Mouse (Mus musculus): ENCODE results near the gene Nebl.

The Nebl gene

DNA sequence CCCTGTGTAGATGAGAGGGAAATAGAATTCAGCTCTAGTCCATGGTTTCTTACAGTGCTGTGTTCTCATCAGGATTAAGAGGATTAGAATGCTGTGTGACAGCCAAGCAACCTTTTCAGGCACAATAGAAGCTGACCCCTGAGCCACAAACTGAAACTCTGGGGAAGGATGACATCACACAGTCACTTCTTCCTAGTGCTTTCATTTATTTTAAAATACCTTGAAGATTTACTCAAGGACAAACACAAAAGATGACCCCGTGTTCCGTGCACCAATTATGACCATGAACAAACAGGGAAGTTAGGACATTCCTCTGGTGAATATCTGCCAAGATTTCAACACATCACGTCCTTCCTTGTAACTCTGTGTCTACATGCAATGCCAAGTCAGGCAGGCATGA is 121.0 kb downstream of the Nebl start:
- DNase-seq = no peak

GRCm38 (mm10) chr2:17603573-17603972 is 127.7 kb downstream of the Nebl start:
- DNase-seq = no peak

DNA sequence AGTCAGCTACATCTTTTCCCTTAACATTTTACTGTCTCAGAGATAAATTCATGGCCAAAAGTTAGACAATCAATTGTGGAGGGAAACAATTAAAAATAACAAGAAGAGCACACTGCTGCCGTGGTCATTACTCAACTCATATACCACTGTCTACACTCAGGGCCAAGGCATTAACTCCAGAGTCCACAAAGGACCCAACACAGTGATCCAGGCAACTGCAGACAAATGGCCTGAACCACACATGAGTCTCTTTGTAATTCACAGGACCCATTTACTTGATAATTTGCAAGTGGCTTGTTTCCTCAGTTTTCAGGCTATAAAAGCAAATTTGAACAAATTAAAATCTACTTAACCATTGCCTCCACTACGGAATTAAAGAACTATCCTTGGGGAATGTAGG is 130.6 kb downstream of the Nebl start:
- no peak for DNase-seq

- DNase-seq = no peak
These were observed 131.4 kb downstream of the Nebl start for GRCm38 (mm10) chr2:17599860-17600259.

GRCm38 (mm10) chr2:17597932-17598331 is 133.3 kb downstream of the Nebl start:
- DNase-seq = no peak

GRCm38 (mm10) chr2:17589669-17590068 is 141.6 kb downstream of the Nebl start:
- DNase-seq = no peak

DNA sequence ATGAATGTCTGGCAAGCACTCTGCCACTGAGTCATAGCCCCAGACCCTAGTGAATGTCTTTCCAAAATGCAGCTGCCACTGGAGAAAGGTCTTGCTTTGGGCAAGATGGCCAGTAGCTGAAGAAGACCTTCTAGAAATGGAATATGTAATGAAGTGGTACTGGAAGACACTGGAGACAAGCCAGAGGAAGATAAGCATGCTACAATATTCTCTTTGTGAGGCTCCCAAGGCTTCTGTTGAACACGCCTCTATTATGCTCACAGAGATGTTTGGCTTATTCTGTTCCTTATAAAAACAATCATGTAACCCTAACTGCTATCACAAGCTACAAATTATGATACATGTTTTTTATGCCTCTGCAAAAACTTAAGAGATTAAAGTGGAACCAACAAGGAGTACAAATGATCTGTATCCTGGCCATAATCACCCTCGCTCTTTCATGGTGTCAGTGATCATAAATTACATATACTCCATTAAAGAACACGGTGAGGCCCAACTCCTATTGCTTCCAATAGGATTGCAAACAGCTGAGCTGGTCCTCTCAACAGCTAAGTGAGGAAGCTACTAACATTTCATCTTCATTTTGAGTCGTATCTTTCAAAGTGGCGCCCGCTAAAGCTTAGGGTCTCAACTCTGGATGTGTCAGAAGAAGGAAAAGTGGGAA is 145.8 kb downstream of the Nebl start:
- no peak for DNase-seq

- no peak for DNase-seq
These were observed 155.6 kb downstream of the Nebl start for GRCm38 (mm10) chr2:17575648-17576047.

- no peak for DNase-seq
These were observed 159.5 kb downstream of the Nebl start for GRCm38 (mm10) chr2:17571716-17572115.

DNA sequence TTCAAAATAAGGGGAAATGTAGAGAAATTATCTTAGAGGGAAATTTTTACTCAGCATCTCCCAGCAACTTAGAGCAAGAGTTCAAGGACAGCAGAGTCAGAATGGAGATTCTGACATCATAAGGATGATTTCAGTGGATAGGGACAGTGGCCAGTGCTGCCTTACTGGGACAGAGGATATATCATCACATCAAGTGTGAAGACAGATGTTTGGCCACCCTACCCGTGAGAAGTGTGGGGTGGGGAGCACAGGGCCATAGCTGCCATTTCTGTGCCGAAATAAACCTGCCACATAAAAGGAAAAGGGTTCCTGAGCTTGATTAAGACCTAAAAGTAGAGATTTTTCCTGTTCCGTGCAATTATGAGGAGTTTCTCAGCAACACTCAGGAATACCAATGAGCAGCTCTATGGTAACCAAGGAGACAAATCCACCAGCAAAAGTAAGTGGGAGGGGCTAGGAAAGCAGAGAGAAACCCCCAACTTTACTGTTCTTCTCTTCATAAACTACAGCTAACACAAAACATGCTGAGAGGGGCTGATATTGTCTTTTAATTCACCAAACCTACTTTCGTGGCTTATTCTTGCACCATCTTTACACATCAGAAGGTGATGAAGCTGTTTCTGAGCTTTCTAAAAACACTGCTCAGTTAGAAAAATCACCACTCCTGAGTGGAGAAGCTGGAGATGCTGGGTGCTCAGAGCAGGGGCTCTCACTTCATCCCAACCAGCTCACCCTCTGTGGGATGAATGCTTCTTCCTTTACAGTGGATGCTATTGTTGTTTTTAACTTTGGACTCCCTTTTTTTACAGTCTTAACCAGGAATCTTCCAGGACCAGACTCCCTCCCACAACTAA is 172.1 kb downstream of the Nebl start:
- DNase-seq = no peak

- no peak for DNase-seq
These were observed 181.2 kb downstream of the Nebl start for GRCm38 (mm10) chr2:17549895-17550558.

- no peak for DNase-seq
These were observed 184.8 kb downstream of the Nebl start for GRCm38 (mm10) chr2:17546354-17546948.

- DNase-seq = no peak
These were observed 191.5 kb downstream of the Nebl start for GRCm38 (mm10) chr2:17539737-17540136.

DNA sequence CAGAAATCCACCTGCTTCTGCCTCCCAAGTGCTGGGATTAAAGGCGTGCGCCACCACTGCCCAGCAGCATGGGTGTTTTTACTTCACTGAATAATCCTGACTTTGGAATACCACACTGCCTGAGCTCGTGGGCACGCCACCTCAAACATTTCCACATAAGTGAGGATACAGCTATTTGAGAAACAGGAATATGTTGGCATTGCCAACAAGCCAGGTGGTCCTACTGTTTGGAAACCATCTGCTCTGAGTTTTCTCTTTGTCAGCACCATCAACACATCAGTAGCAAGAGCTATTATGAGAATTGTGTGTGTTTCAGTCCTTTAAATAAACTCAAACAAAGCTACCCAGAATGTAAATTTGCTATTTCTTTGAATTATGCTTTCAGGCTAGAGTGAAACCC is 192.8 kb downstream of the Nebl start:
- peak; percentile 89 for DNase-seq

DNA sequence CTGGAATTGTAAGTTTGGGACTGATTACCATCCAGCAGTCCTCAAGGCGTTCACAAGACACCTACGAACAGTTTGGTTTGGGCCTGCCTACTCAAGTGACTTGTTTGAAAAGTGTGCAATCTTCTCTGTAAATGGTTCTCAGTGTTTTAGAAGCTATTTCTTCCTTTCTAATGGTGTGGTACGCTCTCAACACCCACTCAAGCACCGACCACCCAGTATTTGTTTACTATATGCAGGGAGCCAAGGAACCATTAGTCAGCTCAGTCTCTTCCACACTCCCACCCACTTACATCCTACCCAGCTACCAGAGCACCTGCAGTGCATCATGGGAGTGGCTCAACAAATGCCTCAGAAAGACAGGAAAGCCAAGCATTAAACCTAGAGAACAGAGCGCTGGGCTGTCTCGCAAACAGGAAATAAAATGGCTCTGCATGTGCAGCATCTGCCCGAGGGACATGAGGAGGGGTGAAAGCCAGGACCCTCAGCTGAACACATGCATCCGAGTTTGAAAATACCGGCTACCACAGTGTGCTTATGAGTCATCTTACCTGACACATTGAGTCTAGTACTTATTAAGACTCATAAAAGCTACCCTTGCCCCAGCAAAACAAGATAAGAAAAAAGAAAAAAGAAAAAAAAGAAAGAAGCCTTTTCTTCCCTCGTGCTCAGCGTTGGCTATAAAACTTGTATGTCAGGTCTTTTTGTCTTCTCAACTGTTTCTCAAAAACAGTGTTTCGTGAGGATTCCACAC is 199.7 kb downstream of the Nebl start:
- peak; percentile 73 for DNase-seq

DNA sequence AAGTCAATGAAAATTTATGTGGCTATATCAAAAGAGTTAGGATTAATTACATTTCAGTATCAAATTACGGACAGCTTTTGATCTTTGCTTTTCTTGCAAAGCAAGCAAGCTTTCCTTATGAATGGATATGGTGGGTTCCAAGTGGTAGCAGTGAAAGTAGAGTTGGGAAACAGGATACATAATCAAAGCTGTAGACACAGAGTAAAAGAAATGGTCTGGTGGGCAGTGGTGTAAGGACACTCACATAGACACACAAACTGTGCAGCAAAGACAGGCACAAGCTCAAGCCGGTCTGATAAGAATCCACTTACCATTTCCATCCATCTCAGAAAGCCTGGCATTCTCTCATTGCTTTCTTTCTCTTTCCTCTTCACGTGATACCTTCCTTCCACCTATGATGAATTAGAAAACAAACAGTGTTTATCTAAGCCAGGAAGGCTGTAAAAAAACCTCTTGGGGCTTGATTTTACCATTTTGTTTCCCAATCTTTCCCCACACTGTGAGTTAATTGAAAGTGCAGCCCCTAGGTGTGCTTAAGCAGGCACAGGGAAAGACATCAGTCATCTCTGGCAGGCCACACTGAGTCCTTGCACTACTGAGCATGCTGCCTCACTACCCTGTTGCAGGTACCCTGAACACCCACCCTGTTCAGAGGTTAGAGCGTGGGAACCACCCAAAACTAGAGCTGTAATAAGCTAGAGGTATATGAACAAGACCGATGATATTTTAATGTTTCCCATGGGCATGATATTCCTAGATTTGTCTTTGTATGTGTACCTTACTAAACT is 205.3 kb downstream of the Nebl start:
- no peak for DNase-seq

- DNase-seq = no peak
These were observed 206.1 kb downstream of the Nebl start for GRCm38 (mm10) chr2:17525211-17525610.

GRCm38 (mm10) chr2:17524205-17524978 is 206.9 kb downstream of the Nebl start:
- no peak for DNase-seq

DNA sequence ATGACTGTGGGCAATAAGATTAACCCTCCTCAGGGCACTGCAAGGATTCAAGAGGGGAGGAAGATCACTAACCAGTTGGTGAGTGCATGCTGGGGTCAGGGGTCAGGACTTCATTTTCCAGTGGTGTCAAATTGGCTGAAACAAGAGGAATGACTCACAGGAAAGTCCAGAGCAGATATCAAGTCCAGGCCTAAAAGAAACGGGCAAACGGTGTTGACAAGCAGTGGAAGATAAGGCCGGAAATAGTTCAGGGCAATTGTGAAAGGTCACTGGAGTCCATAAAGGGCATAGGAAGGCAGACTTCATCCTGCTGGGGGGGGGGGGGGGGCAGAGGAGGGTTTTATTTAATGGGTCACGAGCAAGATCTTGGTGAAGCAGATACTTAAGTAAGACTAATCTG is 207.5 kb downstream of the Nebl start:
- no peak for DNase-seq

DNA sequence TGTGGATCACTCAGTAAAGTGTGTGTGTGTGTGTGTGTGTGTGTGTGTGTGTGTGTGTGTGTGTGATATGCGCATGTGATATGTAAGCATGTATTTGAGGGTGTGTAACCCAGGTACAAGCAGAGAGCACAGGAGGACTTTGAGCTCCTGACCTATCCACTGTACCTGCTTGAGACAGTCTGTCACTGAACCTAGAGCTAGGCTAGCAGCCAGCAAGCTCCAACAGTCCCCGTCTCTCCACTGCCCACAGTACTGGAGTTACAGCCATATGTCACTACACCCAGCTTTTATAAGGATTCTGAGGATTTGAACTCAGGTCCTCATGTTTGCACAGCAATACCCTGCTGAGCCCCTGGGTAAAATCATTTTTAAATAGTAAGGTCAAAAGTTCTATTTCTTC is 215.6 kb downstream of the Nebl start:
- no peak for DNase-seq

- no peak for DNase-seq
These were observed 216.5 kb downstream of the Nebl start for GRCm38 (mm10) chr2:17514765-17515164.
